In the genomic region with DNA sequence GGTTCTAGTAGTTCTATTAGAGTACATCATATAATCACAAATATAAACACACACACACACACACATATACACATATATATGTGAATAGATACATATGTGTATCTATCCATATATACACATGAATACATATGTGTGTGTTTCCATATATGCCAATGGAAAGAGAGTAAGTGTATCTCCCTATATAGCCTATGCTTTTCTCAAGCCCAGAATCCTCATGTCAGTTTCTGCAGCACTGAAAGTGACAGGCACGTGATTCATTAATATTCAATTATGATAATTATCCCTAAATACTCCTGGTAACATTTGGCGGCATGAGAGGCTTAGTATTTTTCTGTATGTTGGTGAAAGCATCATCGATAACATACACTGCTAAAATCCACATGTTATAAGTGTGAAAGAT, we compare ENCODE assay signal across 25 mouse cellular contexts.
"Had no signal": no experiment of that assay in that cellular context is flagged by ENCODE, and none has a peak within 500 bp of the region (broad histone marks: within the 10 kb centered on the region; RNA-seq: fewer than 3 reads in every experiment).

No protein-coding gene starts in this region.

- H3K9me3 ChIP-seq: heart, embryonic 10.5 days; heart, embryonic 12.5 days; hindbrain, embryonic 13.5 days; hindbrain, embryonic 15.5 days; limb, embryonic 10.5 days; limb, embryonic 12.5 days; liver, embryonic 13.5 days; liver, embryonic 15.5 days had no signal

- ATAC-seq: hindbrain, postnatal 0 days; intestine, embryonic 16.5 days had no signal

- H3K36me3 ChIP-seq: heart, embryonic 10.5 days; heart, embryonic 12.5 days; hindbrain, embryonic 13.5 days; hindbrain, embryonic 15.5 days; limb, embryonic 10.5 days; limb, embryonic 12.5 days; liver, embryonic 13.5 days; liver, embryonic 15.5 days had no signal

- H3K4me2 ChIP-seq: heart, embryonic 12.5 days; hindbrain, embryonic 13.5 days; hindbrain, embryonic 15.5 days; limb, embryonic 12.5 days; liver, embryonic 11.5 days; liver, embryonic 13.5 days; liver, embryonic 15.5 days had no signal

- DNase-seq: gastrocnemius, postnatal 14 days; gastrocnemius, postnatal 36 days; heart, adult 18-20 months; heart, postnatal 10 days; heart, postnatal 36 days; kidney, adult 11 months; kidney, adult 2 months; kidney, adult 9 months; kidney, postnatal 10 days; kidney, postnatal 25 days; kidney, postnatal 4 days; liver; liver, embryonic 13.5 days had no signal

- H3K4me3 ChIP-seq: heart, embryonic 10.5 days; heart, embryonic 12.5 days; hindbrain, embryonic 13.5 days; hindbrain, embryonic 15.5 days; layer of hippocampus, adult 2 months; left cerebral cortex, adult 2 months; limb, embryonic 10.5 days; limb, embryonic 12.5 days; liver, embryonic 13.5 days; liver, embryonic 15.5 days had no signal

- H3K27ac ChIP-seq: heart, embryonic 10.5 days; hindbrain, embryonic 13.5 days; hindbrain, embryonic 15.5 days; hindbrain, postnatal 0 days; layer of hippocampus, adult 2 months; left cerebral cortex, adult 2 months; limb, embryonic 10.5 days; limb, embryonic 12.5 days; liver, embryonic 13.5 days; liver, embryonic 15.5 days had no signal

- H3K4me1 ChIP-seq: heart, embryonic 10.5 days; heart, embryonic 12.5 days; hindbrain, embryonic 13.5 days; hindbrain, embryonic 15.5 days; liver, embryonic 13.5 days; liver, embryonic 15.5 days had no signal

- H3K27me3 ChIP-seq: heart, embryonic 12.5 days; hindbrain, embryonic 13.5 days; hindbrain, embryonic 15.5 days; limb, embryonic 12.5 days; liver, embryonic 13.5 days; liver, embryonic 15.5 days had no signal

- H3K9ac ChIP-seq: heart, embryonic 12.5 days; hindbrain, embryonic 13.5 days; hindbrain, embryonic 15.5 days; limb, embryonic 12.5 days; liver, embryonic 13.5 days; liver, embryonic 15.5 days had no signal
